Mouse (Mus musculus) effector memory CD4-positive, alpha-beta T cell, adult 7 months (primary cell): ENCODE results near the gene Prr12. TPM values are rescaled to one million over a fixed set of nuclear protein-coding genes. Genes with fewer than 3 reads are reported as not detected.

ENCODE experiments used
- polyA plus RNA-seq: library from polyadenylated mRNA; unstranded; fragments of 100-300 nt; shearing (Covaris generic); gene quantifications from one replicate; pipeline ENCODE4 v1.2.1, GENCODE M21; 2017

Prr12 gene
- 1.0 TPM for polyA plus RNA-seq

DNA sequence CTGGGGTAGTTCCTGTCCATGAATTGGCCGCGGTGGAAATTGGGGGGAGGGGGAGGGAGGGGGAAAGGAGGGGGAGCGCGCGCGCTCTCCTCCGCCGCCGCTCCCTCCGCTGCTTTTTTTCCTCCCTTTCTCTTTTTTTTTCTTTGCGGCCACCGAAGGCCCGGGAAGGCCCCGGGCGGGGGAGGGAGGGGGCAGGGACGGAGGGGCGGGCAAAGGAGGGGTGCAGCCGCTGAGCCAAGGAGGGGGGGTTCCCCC, at the start of gene Prr12:
Gene Prr12 (minus strand): TSS at position 20 of the 255 bp plus-strand sequence.

DNA sequence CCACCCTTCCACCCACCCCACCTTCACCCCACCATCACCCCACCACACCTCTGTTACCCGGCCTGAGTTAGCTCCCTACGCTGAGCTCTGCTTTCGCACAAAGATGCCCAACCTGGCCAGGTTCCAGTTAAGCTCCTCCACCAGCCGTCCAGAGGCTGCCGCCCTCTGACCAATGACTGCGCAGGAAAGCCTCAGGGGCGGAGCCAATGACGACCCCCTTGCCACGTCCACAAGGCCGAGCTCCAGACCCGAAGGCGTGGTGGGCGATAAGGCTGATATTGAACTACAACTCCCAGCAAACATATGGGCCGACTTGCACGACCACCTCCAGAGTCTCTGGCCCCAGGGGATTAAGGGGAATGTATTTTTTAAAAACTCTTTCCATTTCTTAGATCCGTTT, 39.4 kb upstream of the Prr12 start, which contains the start of gene Rcn3:
Gene Rcn3 (minus strand): TSS at position 174 of the 400 bp plus-strand sequence.

DNA sequence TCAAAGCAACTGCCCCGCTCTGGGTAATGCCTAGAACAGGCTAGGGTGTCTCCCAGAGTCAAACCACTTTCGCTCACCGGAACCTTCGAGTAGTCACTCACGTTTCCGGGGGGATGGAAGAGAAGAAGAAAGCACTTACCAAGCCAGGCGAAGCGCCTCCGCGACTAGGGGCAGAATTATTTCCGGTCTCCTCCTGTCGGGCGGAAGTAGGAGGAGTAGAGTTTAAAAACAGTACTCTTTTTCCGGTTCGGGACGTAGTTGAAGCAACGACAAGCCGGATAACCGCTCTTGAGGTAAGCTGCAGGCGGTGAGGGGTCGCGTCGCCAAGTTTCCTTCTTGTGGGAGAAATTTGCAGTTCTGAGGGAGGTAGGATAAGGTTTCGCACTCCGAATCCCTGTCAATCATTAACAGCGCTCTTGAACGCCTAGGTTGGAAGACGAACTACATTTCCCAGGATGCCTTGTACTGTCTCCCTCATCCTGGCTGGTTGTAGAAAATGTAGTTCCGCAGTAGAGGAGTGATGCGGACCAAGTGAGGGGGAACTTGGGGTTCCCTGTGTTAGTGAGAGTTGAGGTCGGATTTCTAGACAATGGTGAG, 9.7 kb upstream of the Prr12 start, which contains the start of the genes Nosip and Prrg2:
Gene Nosip (plus strand): TSS at position 191 of the 597 bp plus-strand sequence.
Gene Prrg2 (minus strand): TSS at position 439 of the 597 bp plus-strand sequence.

GRCm38 (mm10) chr7:45017242-45018061, 35.2 kb downstream of the Prr12 start, which contains the start of gene Rras:
TSS of gene Rras (plus strand) at chr7:45017961.

DNA sequence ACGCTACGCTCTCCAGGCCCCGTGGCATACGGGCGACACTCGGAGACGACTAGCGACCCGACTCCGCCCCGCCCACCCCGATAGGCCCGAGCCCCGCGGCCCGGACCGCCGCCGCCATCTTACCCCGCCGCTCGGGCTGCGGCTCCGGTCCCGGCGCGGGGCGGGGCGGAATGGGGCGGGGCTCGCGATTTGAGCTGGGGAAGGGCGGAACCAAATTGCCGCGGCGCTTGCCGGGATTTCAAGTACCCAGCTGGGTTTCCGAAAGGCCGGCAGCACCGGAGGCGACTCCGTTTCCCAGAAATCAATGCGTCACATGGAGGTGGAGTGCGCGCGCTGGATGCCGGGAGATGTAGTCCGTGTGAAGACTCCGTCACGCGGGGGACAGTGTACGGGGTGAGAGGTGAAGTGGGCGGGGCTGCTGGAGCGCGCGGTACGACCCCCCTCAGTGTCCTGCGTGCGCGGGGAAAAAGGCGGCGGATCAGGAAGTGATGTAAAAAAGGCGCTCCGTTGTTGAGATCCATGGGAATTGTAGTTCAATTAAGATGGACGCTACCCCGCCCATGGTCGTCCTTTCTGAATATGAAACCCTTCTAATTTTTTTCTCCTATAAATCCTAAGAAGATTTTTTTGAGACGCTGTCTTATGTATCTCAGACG, 36.6 kb downstream of the Prr12 start, which contains the start of gene Scaf1:
Gene Scaf1 (minus strand): TSS at position 407 of the 656 bp plus-strand sequence.

GRCm38 (mm10) chr7:44998501-44998955, 54.2 kb downstream of the Prr12 start, which contains the start of gene Bcl2l12:
TSS of gene Bcl2l12 (minus strand) at chr7:44998712.

DNA sequence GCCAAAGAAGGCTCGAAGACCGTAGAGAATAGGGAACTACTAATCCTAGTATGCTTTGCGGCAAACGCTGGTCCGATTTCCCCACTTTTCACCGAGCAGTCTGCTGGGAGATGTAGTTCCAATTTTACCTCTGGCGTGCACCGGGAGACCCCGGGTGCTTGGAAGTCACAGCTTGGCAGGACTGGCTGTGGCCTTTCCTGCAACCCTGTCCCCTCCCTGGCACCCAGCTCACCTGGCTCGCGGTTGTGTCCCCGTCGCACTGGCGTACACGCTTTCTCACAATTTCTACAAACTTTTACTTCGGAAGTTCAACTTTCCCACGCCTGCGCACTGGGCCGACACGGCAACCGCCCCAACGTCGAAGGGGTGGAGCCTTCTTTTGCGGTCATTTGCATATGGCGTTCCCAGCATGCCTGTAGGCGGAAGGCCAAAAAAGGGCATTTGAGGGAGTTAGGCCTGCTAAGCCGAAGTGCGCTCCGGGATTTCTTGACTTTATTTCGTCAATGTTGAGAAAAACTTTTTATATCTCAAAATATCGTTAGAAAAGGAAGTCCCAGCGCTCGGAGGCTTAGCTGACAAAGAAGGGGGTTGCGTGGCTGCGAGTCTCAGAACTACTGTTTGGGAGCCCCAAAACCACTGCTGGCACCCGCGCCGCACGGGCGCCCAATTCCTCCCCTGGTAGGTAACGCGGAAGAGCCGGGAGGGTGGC, 55.3 kb downstream of the Prr12 start, which contains the start of gene Irf3:
Gene Irf3 (plus strand): TSS at position 418 of the 709 bp plus-strand sequence.

GRCm38 (mm10) chr7:44986192-44986878, 66.3 kb downstream of the Prr12 start, which contains the start of gene Prmt1:
TSS of gene Prmt1 (minus strand) at chr7:44986568.

Other genes starting within 250 kb of the Prr12 start
- 31.8 TPM for gene Nup62, start 236.8 kb downstream of the Prr12 start, polyA plus RNA-seq
- gene Il4i1, start 236.5 kb downstream of the Prr12 start, polyA plus RNA-seq = 0.23 TPM
- 0.22 TPM for gene Atf5, start 236.2 kb downstream of the Prr12 start, polyA plus RNA-seq
- gene Akt1s1, start 203.9 kb downstream of the Prr12 start, polyA plus RNA-seq = 18.9 TPM
- 66.3 TPM for gene Tbc1d17, start 203.8 kb downstream of the Prr12 start, polyA plus RNA-seq
- 71.7 TPM for gene Pnkp, start 195.7 kb downstream of the Prr12 start, polyA plus RNA-seq
- 20.2 TPM for gene Ptov1, start 183.1 kb downstream of the Prr12 start, polyA plus RNA-seq
- 52.8 TPM for gene Med25, start 160.2 kb downstream of the Prr12 start, polyA plus RNA-seq
- 18.5 TPM for gene Fuz, start 156.8 kb downstream of the Prr12 start, polyA plus RNA-seq
- 45.9 TPM for gene Ap2a1, start 123.4 kb downstream of the Prr12 start, polyA plus RNA-seq
- 0.28 TPM for gene Tsks, start 109.7 kb downstream of the Prr12 start, polyA plus RNA-seq
- 0.67 TPM for gene Cpt1c, start 78.0 kb downstream of the Prr12 start, polyA plus RNA-seq
- 143 TPM for gene Prmt1, start 66.3 kb downstream of the Prr12 start, polyA plus RNA-seq
- gene Irf3, start 55.2 kb downstream of the Prr12 start, polyA plus RNA-seq = 134 TPM
- gene Bcl2l12, start 54.2 kb downstream of the Prr12 start, polyA plus RNA-seq = 13.6 TPM
- 22.3 TPM for gene Scaf1, start 36.5 kb downstream of the Prr12 start, polyA plus RNA-seq
- gene Rras, start 34.9 kb downstream of the Prr12 start, polyA plus RNA-seq = 25.1 TPM
- 78.5 TPM for gene Nosip, start 9.5 kb upstream of the Prr12 start, polyA plus RNA-seq
- 1.6 TPM for gene Prrg2, start 9.8 kb upstream of the Prr12 start, polyA plus RNA-seq
- gene Rcn3, start 39.3 kb upstream of the Prr12 start, polyA plus RNA-seq = 5.5 TPM
- 6.4 TPM for gene Fcgrt, start 51.0 kb upstream of the Prr12 start, polyA plus RNA-seq
- 1,883 TPM for gene Rps11, start 71.6 kb upstream of the Prr12 start, polyA plus RNA-seq
- 3,183 TPM for gene Rpl13a, start 75.9 kb upstream of the Prr12 start, polyA plus RNA-seq
- not detected for gene Gm45713, start 83.3 kb upstream of the Prr12 start, polyA plus RNA-seq
- 165 TPM for gene Flt3l, start 83.6 kb upstream of the Prr12 start, polyA plus RNA-seq
- gene Pih1d1, start 101.4 kb upstream of the Prr12 start, polyA plus RNA-seq = 28.2 TPM
- 36.2 TPM for gene Aldh16a1, start 101.7 kb upstream of the Prr12 start, polyA plus RNA-seq
- not detected for gene Slc17a7, start 111.1 kb upstream of the Prr12 start, polyA plus RNA-seq
- gene Gfy, start 126.7 kb upstream of the Prr12 start, polyA plus RNA-seq = not detected
- gene Pth2, start 128.1 kb upstream of the Prr12 start, polyA plus RNA-seq = not detected
- gene Ccdc155, start 152.0 kb upstream of the Prr12 start, polyA plus RNA-seq = 0.95 TPM
- gene Dkkl1, start 159.3 kb upstream of the Prr12 start, polyA plus RNA-seq = 66.4 TPM
- gene Tead2, start 162.9 kb upstream of the Prr12 start, polyA plus RNA-seq = 1.7 TPM
- 386 TPM for gene Cd37, start 186.2 kb upstream of the Prr12 start, polyA plus RNA-seq
- not detected for gene Slc6a16, start 188.2 kb upstream of the Prr12 start, polyA plus RNA-seq
- 0.93 TPM for gene Slc6a21, start 224.6 kb upstream of the Prr12 start, polyA plus RNA-seq